Mouse (Mus musculus): ENCODE measurements around the gene Myo5a.

GRCm38 (mm10) chr9:75022546-75022945 lies 48.3 kb upstream of the Myo5a start:
- TF ChIP-seq CTCF (IDR thresholded peaks at IDR 0.05) (no peak), POLR2A (IDR thresholded peaks at IDR 0.05; ENCODE audit: insufficient read depth, low read depth, low read length) (no peak), EP300 (IDR thresholded peaks at IDR 0.05; ENCODE audit: insufficient read depth, low read depth, low read length) (no peak)

Data from heart, adult 2 months (tissue).